Mouse (Mus musculus) T-helper 2 cell (primary cell): ENCODE measurements around the gene Camk1g.

Source experiments
- in situ Hi-C: fragments of 300-600 bp; cut with MboI, MseI; formaldehyde crosslinking; loops from one replicate; pipeline ENCODE4 v1.15.1; 2025; ENCODE audit warnings: high pct_unique_total_duplicates

Camk1g gene

DNA sequence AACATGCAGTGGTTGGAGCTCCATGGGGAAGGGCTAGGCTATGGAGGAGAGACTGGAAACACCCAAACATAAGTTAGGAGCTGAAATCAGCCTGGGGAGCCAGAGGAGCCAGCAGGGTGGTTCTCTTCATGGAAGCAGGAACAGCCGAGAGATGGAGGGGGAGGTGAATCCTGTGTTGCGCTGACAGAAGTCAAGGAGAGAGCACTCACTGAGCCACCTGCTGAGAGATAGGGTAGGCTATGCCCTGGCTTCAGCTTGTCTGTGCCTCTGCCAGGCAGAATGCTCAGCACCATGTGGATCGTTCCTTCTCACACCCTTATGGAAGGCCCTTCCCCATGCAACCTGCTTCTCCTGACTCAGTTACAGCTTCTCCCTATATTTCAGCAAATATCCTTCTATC, 36.3 kb downstream of the Camk1g start:
- in situ Hi-C loops: no loop called here

DNA sequence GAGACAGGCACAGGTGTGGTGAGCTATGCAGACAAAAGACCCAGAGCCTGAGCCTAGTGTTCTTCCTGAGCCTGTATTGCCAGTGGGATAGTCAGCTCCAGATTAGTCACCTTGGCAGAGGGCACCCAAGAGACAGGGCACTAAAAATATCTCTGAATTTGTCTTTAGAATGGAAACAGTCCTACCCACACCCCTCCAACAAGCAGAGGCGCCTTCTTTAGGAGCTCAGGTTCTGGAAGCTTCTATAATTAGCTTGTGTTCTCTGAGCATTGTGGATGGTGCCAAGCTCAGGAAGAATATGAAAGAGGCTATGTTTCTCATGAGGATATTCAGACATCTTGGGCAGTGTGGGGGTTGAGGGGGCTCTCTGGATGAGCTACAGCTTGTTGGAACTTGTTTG, 37.4 kb downstream of the Camk1g start:
- in situ Hi-C loops: no loop called here

DNA sequence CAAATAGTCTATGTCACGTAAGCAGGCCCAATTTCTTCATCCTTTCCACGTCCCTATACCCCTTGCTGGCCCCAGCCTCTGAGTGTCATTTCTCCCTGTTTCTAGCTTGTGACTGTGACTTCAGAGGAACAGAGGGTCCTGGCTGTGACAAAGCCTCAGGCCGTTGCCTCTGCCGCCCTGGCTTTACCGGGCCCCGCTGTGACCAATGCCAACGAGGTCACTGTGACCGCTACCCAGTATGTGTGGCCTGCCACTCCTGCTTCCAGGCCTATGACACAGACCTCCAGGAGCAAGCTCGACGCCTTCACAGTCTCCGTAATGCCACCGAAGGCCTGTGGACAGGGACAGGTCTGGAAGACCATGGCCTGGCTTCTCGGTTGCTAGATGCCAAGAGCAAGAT, 38.1 kb downstream of the Camk1g start:
- in situ Hi-C loops: no loop called here

DNA sequence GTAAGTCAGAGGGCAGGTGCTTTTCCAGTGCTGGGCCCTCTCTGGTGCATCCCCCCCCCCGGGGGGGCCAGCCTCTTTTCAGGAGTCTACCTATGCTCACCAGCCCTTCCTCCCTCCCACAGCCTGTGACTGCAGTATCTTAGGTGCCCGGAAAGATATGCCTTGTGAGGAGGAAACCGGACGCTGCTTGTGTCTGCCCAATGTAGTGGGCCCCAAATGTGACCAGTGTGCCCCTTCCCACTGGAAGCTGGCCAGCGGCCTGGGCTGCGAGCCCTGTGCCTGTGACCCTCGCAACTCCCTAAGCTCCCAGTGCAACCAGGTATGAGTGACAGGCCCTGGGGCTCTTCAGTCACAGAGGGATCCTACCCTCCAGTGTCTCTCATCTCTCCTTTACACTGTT, 39.5 kb downstream of the Camk1g start:
- in situ Hi-C loops: no loop called here

DNA sequence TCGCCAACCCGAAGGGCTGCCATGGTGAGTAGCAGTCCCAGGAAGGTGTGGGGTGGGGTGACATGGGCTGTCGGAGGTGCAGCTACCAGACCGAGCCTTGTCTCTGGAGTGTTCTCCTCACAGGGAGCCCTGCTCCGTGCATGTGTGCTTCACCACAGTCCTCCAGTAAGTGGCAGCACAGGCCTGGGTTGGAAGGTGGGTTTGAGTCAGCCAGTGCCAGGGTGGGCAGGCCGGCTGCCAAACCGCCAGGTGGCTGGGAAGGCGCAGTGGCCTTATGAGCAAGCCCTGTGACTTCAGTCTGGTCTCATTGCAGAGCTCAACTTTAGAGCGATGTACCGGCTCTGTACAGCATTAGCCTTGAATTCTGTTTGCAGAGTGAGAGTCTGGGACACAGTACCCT, 39.9 kb downstream of the Camk1g start:
- in situ Hi-C loops: no loop called here

DNA sequence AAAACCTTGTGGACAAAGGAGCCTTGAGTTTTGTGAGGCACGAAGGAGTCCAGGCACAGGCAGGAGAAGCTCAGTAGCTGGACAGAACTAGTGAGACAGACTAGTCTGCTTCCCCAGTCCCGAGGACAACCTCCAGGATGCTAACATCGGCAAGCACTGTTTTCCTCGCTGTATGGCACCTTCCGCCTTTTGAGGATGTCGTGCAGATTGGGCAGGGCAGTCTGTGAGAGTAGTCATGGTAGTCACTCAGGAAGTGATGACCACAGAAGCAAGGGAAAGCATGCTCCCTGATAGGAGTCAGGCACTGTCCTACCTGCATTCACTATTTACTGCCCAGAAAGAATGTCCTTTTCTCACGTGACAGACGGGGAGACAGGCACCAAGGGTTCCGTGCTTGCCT, 40.5 kb downstream of the Camk1g start:
- in situ Hi-C loops: loop anchor here (5.0 kb wide), 1 partner anchor 77 kb away; no protein-coding TSS in a partner anchor

DNA sequence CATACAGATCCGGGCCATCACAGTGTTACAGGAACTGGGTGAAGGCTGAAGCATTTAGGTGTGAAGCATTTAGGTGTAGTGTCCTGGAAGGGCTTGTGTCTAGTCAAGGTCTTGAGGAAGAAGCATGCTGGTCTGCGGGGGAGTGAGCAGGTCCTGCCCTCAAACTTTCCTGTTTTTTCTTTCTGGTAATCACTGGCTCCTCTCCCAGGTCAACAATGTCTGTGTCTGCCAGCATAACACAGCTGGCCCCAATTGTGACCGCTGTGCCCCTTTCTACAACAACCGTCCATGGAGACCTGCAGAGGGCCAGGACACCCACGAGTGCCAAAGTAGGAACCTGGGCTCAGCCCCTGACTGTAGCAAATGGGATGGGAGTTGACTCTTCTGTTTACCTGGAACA, 42.4 kb downstream of the Camk1g start:
- in situ Hi-C loops: loop anchor here (5.0 kb wide), 1 partner anchor 75 kb away; no protein-coding TSS in a partner anchor

DNA sequence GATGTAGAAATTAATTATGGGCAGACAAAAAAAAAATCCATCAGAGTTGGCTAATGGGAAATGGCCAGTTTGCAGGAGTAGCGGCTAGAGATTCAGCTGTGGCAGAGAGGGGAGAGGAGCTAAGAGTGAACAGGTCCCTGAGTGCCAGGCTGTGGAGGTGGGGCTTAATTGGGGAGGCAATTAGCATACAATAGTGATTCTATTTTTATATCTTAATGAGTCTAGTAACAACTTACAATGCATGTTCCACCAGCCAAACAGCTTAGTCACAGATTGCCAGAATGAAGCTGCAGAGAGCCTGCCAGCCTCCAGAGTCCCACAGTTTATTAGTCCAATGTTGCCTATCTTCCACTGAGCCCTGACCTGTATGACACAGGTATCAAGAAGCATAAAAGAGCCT, 42.9 kb downstream of the Camk1g start:
- in situ Hi-C loops: loop anchor here (5.0 kb wide), 1 partner anchor 75 kb away; no protein-coding TSS in a partner anchor

DNA sequence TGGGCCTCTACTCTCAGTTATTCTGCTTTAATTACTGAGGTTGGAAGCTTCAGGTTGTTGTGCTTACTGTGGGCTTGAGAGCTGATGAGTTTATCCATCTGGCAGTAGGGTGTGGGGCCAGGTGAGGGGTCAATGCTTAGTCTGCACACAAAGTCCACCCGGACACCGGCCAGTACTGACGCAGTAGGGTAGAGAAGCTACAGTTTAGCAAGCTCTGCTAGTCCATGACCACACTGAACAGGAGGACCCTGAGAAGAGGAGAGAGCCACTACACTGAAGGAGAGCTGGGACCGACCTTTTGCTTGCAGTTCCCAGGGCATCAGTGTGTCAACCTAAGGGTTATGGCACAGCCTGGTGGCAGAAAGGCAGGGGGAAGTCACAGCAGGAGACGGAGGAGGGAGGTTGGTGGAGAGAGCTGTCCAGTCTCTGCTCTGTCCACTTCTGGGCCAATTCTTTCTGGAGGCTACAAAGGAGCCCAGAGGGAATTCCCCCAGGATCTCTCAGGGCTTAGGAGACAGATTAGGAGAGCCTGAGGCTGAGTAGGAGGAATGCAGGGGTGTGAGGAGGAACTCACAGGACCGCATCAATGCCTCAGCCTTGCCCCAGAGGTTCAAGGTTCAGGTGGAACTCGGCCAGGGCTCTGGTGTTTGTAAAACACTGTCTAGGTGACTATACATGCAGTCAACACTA, 43.5 kb downstream of the Camk1g start:
- in situ Hi-C loops: loop anchor here (5.0 kb wide), 1 partner anchor 74 kb away; no protein-coding TSS in a partner anchor

DNA sequence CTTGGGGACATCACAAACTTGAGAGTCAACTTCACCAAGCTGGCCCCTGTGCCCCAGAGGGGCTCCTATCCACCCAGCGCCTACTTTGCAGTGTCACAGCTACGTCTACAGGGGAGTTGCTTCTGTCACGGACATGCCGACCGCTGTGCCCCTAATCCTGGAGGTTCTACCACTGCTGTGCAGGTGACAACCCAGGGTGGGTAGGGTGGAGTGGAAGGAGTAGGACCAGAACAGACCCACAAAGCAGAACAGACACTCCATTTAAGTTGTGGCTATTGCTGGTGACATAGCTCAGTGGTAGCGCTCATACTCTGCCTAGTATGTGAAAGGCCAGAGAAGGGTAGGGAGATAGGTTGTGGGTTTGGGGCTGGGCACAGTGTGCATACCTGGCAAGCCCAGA, 44.2 kb downstream of the Camk1g start:
- in situ Hi-C loops: loop anchor here (5.0 kb wide), 1 partner anchor 74 kb away; no protein-coding TSS in a partner anchor

DNA sequence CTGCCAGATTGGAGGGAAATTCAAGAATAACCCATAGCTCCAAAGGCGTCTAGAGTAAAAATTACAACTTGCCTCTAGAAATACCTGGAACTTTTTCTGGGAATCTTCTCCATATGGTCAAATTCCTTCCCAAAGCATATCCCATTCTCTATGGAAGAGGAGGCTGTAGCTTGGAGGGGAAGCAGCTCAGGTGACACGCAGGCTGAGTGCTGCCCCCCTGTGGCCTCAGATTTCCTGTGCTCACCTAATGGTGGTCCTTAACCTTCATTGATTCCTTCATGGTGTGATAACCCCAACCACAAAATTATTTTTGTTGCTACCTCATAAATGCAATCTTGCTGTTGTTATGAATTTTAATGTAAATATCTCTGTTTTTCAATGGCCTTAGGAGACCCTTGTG, 45.9 kb downstream of the Camk1g start:
- in situ Hi-C loops: no loop called here

DNA sequence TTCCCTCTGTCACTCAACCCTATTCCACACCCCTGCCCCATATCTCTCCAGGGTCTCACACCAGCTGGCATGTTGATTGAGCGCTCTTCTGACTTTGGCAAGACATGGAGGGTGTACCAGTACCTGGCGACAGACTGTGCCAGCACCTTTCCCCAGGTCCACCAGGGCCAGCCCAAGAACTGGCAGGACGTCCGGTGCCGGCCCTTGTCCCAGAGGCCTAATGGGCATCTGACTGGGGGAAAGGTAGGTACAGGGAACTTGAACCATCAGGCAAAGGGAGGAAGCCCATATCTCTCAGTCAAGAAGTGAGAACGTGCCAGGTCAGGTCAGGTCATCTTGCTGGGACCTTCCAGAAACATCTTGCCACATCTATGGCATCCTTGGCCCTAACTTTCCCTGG, 46.4 kb downstream of the Camk1g start:
- in situ Hi-C loops: no loop called here

DNA sequence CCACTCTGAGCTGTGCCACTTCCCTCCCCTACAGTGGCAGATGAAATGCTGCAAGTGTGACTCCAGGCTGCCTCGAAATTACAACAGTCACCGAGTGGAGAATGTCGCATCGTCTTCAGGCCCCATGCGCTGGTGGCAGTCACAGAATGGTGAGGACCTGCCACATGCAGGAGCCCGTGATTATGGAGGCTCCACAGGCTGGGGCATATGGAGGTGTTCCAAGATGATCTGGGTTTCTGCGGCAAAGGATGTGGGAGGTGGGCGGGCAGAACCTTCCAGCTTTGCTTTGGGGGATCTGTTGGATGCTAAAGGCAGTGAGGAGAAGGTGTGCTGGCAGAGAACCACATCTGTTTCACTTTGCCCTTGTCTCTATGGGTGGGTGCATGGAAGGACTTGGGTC, 49.7 kb downstream of the Camk1g start:
- in situ Hi-C loops: no loop called here

DNA sequence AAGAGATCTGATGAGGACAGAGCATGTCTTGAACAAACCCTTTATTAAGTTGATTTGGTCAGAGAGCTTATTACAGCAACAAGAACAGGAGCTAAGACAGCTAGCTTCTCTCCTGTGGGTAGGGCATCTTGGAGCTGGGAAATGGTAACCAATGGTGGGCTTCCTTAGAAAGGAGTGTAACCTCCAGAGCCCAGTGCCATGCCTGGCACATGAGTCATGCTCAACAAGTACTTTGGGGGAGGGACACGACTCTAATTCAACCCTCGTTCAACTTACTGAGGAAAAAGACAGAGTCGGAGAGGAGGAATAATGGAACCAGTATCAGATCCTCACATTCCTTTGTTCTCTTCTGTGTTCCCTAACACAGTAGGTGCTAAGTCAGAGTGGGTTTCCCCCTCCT, 50.4 kb downstream of the Camk1g start:
- in situ Hi-C loops: loop anchor here (5.0 kb wide), 1 partner anchor 92 kb away; no protein-coding TSS in a partner anchor

DNA sequence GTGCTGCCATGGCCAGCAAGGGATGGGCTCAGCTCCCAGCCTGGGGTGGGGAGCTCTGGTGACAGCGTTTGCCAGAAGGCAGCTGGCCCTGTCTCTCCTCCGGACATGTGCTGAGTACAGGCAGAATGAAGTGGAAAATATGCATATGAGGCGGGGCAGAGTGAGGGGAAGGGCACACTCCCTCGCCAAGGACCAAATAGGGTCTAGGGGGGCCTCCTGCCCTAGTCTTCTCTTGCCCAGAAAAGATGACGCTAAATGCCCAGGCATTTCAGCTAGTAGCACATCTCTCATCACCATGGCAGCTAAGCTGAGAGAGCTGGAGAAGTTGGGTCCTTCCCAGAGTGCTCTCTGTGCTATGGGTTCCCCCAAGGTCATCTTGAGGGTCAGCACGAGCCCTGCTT, 52.9 kb downstream of the Camk1g start:
- in situ Hi-C loops: loop anchor here (5.0 kb wide), 1 partner anchor 90 kb away; no protein-coding TSS in a partner anchor

DNA sequence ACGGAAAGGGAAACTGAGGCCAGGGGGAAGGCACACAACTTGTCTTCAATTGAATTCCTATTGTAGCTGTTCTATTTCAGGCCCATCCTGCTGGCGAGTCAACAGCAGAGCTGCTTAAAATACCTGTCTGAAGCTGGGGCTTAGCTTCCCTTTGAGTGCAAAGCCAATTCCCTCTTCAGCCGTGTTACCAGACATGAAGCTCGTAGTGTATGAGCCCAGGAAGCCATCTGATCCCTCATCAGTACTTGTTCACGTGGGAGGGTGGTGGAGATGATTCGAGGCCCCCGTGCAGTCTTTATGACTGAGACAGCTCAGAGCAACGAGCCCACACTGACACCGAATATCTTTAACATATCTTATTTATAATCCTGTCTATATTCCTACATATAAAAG, 53.7 kb downstream of the Camk1g start:
- in situ Hi-C loops: loop anchor here (5.0 kb wide), 1 partner anchor 89 kb away; no protein-coding TSS in a partner anchor

DNA sequence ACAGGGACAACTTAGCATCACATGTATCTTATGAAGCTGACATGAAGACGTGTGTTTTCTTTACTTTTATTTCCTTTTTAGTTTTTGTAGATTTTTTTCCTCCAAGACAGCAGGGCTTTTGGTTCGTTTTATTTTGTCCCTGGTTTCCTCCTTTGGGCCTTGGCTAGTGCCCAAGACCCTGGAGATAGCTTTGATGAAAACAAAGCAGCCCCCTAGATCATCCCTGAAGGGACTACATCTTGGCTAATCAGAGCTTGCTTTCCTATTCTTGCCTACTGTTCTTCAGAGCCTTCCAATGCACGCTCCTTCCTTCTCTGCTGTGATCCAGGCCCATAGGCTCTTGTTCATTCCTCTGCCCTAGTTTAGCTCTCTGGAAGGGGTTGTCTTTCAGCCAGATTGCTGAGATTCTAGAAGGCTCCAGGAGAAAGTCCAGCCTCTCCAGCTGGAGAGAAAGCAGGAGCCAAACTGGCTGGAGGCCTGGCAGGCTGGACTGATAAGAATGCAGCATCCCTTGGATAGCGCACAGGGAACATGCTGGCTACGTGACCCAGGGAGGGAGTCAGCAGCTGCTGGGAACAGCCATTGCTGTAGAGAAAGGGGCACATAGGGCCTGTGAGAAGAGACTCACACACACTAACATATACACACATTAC, 54.3 kb downstream of the Camk1g start:
- in situ Hi-C loops: loop anchor here (5.0 kb wide), 1 partner anchor 89 kb away; no protein-coding TSS in a partner anchor

DNA sequence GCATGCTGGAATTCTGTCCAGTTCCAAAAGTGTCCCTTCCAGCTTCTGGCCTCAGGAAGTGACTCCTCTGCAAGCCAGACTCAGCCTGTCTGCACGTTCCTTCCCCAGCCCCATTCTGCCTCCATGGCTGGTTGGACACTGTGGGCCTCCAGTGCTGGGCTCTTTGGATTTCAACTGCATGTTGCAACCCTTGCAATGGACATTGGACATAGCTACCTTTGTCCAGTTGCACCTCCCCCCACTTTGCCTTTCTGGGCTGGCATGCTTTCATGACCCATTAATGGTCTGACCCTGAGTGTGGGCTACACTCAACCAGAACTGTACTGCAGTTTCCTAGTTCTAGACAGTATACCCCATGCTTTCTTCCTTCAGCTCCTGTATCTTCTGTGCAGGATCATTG, 58.5 kb downstream of the Camk1g start:
- in situ Hi-C loops: no loop called here

DNA sequence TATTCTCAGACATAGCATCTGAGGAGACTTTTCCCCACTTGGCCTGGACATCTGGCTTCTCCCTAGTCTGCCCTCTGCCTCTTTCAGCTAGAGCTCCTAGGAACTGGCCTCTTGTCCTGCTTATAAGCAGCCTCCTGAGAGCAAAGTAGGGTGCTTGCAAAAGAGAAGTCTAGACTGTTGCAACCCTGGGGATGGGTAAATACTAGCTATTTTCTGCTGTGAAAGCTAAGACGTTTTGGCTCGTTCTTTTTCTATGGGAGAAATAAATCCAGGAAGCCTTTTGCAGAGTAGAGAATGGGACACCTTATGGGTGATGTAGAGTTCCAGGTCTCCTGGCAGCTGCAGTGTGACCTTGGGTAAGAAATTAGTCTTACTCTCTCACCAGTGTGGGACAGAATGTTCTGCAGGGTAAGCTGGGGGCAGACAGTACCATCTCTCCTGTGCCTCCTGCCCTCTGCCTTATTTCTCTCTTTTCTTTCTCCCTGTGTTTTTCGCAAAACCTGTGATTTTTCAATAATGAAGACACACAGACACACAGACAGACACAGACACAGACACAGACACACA, 59.5 kb downstream of the Camk1g start:
- in situ Hi-C loops: no loop called here

DNA sequence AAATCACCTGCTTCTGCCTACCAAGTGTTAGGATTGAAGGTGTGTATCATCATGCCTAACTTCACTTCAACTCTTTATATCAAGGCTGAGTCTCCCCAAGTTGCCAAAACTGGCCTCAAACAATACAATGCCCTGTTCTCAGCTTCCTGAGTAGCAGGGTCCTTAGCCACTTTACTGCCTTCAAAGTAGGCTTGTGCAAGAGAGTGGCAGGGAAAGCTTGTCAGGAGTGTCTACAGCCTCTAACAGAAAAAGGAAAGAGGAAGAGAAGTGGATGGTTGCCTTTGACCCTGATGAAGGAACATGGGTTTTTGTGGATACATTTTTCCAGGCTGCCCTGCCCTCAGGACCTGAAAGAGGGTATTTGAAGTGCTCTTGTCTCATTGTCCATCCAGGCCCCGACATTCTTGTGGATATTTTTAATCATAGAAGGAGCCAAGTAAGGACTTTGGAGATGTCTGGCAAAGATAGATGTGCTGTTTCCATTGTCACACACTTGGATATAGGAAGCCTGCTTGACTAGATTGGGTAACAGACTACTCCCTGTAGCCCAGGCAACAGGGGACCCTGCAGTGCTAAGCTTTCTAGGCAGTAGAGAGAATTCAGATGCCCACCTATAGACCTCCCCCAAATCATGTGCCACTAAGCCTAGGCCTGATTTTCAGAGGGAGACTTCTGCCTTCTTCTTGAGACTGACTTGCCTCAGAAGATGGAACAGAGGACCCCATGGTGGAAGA, 60.1 kb downstream of the Camk1g start:
- in situ Hi-C loops: no loop called here

DNA sequence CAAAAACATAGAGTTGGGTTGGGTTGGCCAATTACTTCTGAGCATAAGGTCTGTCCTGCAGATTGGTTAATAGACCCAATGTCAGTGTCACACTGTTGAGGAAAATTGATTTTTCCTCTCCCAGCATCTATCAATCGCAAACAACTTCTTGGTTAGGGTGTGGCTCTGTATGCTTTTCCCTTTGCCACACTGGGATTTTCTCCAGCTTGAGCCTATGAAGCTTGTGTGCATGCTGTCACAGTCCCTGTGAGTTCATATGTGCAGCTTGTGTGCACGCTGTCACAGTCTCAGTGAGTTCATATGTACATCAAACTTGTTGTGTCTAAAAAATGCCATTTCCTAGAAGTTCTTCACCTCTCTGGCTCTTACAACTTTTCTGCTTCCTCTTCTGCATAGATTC, 63.3 kb downstream of the Camk1g start:
- in situ Hi-C loops: no loop called here

DNA sequence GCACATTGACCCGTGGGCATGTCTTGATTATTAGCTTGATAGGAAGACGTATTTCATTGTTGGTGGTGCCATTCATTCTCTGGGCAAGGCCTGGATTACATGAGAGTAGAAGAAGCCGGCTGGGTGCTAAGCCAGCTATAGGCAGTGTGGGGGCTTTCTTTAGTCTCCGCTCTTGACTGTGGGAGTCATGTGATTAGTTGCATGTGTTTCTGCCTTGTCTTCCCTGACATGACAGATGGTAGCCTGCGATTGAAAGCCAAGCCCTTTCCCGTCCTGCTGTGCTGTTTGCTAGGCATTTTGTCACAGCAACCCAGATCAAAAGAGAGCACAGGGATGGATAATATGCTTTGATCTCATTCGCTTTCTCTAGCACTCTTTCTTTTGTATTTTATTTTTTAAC, 64.7 kb downstream of the Camk1g start:
- in situ Hi-C loops: no loop called here
